Mouse (Mus musculus): ENCODE data around the gene Klk1.

- no peak for TF ChIP-seq CTCF (IDR thresholded peaks at IDR 0.05; ENCODE audit: control insufficient read depth, insufficient read depth, insufficient replicate concordance, low read depth, low read length)
- no peak for TF ChIP-seq POLR2A (IDR thresholded peaks at IDR 0.05; ENCODE audit: control insufficient read depth, low read depth, low read length)
Measured at GRCm38 (mm10) chr7:44269397-44269796, 44.2 kb downstream of the Klk1 start.
